ENCODE assay signal across 9 mouse cellular contexts in genomic region chrX:49306659-49307058, GRCm38 (mm10). TPM values are rescaled to one million over a fixed set of nuclear protein-coding genes. Genes with fewer than 3 reads are reported as not detected.
DNase-seq lines count a peak whose midpoint lies in the region; ATAC-seq and TF ChIP-seq lines count a peak whose summit lies in the region.
"Had no signal": no experiment of that assay in that cellular context is flagged by ENCODE, and none has a peak within 500 bp of the region (broad histone marks: within the 10 kb centered on the region; RNA-seq: fewer than 3 reads in every experiment).

No protein-coding gene starts in this region.

- H3K27me3 ChIP-seq in kidney, postnatal 0 days (ENCODE audit: insufficient read depth, low read length) = no peaks in the 10 kb centered on the region
- H3K27me3 ChIP-seq in limb, embryonic 10.5 days (ENCODE audit: low read depth, poor library complexity, severe bottlenecking) = no peaks in the 10 kb centered on the region
- H3K27me3 ChIP-seq in forebrain, embryonic 12.5 days = no peaks in the 10 kb centered on the region
- H3K27me3 ChIP-seq: liver, embryonic 13.5 days had no signal

- ATAC-seq in kidney, postnatal 0 days (replicated peaks; ENCODE audit: low FRiP score, low read depth) = no peak
- ATAC-seq in forebrain, embryonic 12.5 days (ENCODE audit: low FRiP score) = no peak

- H3K36me3 ChIP-seq in kidney, postnatal 0 days (ENCODE audit: insufficient read depth, low read length) = no peaks in the 10 kb centered on the region
- H3K36me3 ChIP-seq in limb, embryonic 10.5 days = no peaks in the 10 kb centered on the region
- no peaks in the 10 kb centered on the region for H3K36me3 ChIP-seq in forebrain, embryonic 12.5 days (replicated peaks)
- H3K36me3 ChIP-seq: liver, embryonic 13.5 days had no signal

- TF ChIP-seq CTCF in kidney, postnatal 0 days (IDR thresholded peaks at IDR 0.05; ENCODE audit: low read depth) = peak; percentile 79

- H3K9me3 ChIP-seq in kidney, postnatal 0 days (replicated peaks; ENCODE audit: low read length) = no peaks in the 10 kb centered on the region
- no peaks in the 10 kb centered on the region for H3K9me3 ChIP-seq in limb, embryonic 10.5 days (replicated peaks)
- H3K9me3 ChIP-seq in forebrain, embryonic 12.5 days = no peaks in the 10 kb centered on the region
- H3K9me3 ChIP-seq: liver, embryonic 13.5 days had no signal

- WGBS in kidney, postnatal 0 days = 21% methylated on average over 5 of the region's 5 CpGs
- 10% methylated on average over 5 of the region's 5 CpGs for WGBS in limb, embryonic 10.5 days
- 27% methylated on average over 5 of the region's 5 CpGs for WGBS in forebrain, embryonic 12.5 days

- no peaks in the 10 kb centered on the region for H3K4me1 ChIP-seq in kidney, postnatal 0 days (replicated peaks; ENCODE audit: insufficient read depth, low read length)
- no peaks in the 10 kb centered on the region for H3K4me1 ChIP-seq in limb, embryonic 10.5 days
- no peaks in the 10 kb centered on the region for H3K4me1 ChIP-seq in forebrain, embryonic 12.5 days
- H3K4me1 ChIP-seq: liver, embryonic 13.5 days had no signal

- H3K4me3 ChIP-seq in kidney, postnatal 0 days (replicated peaks; ENCODE audit: low read depth, low read length) = no peak overlapping the region
- no peak overlapping the region for H3K4me3 ChIP-seq in limb, embryonic 10.5 days
- no peak overlapping the region for H3K4me3 ChIP-seq in forebrain, embryonic 12.5 days (replicated peaks)
- H3K4me3 ChIP-seq: liver, embryonic 13.5 days had no signal

- DNase-seq in adrenal gland, adult (ENCODE audit: inconsistent age in 2 of 2, low spot score in 1 of 2) = peak; percentile 5 to 55
- DNase-seq in adrenal gland, adult 2 months = no peak
- peak; percentile 54 for DNase-seq in kidney, postnatal 0 days (ENCODE audit: low spot score)
- no peak for DNase-seq in kidney, adult 11 months
- DNase-seq in MN1 (ENCODE audit: low spot score) = peak; percentile 14
- DNase-seq in limb, embryonic 10.5 days (ENCODE audit: low spot score) = peak; percentile 36
- DNase-seq in layer of hippocampus, postnatal 25 days (ENCODE audit: extremely low spot score in 1 of 2, low spot score in 1 of 2) = no peak
- DNase-seq: liver, embryonic 13.5 days had no signal

- H3K27ac ChIP-seq in kidney, postnatal 0 days = no peak overlapping the region
- H3K27ac ChIP-seq in limb, embryonic 10.5 days = no peak overlapping the region
- no peak overlapping the region for H3K27ac ChIP-seq in forebrain, embryonic 12.5 days
- H3K27ac ChIP-seq: liver, embryonic 13.5 days had no signal

- H3K9ac ChIP-seq in kidney, postnatal 0 days (ENCODE audit: low read depth, low read length) = no peak overlapping the region
- H3K9ac ChIP-seq in forebrain, embryonic 12.5 days = no peak overlapping the region
- H3K9ac ChIP-seq: liver, embryonic 13.5 days had no signal

- H3K4me2 ChIP-seq in kidney, postnatal 0 days (ENCODE audit: low read length) = no peak overlapping the region
- H3K4me2 ChIP-seq in forebrain, embryonic 12.5 days = no peak overlapping the region
- H3K4me2 ChIP-seq: liver, embryonic 13.5 days had no signal

RNA-seq across cellular contexts. Expression of gene Enox2, which starts 18.6 kb away (rescaled TPM):
- 10 to 100 TPM; 14.7 to 21.7 TPM for total RNA-seq in adrenal gland, adult 2 months (2021)
- polyA plus RNA-seq in adrenal gland, adult 2 months (2012; rRNA removed) = 0.94 and 1.9 TPM in 2 replicates
- polyA plus RNA-seq in kidney, postnatal 0 days (2015; fragmentation: Nextera tagmentation; extraction: Ambion mirVana) = 6.5 and 7.9 TPM in 2 replicates
- 5.2 and 5.9 TPM in 2 replicates for polyA plus RNA-seq in limb, embryonic 10.5 days (2016; fragmentation: Nextera tagmentation; extraction: Ambion mirVana)
- total RNA-seq in layer of hippocampus, postnatal 25 days (2021) = 10 to 100 TPM; 17.2 to 18.6 TPM
- polyA plus RNA-seq in forebrain, embryonic 12.5 days (2016; fragmentation: Nextera tagmentation; extraction: Ambion mirVana) = 10.3 and 12.9 TPM in 2 replicates

Comparison
In these comparisons a context has a peak if more than half of its experiments do, and no peak if none do; other contexts are left out.
1. DNase-seq: peak in adrenal gland, adult (2 of 2), kidney, postnatal 0 days (single experiment), MN1 (single experiment) and limb, embryonic 10.5 days (single experiment); none in adrenal gland, adult 2 months (single experiment), kidney, adult 11 months (single experiment) and layer of hippocampus, postnatal 25 days (0 of 2).